Mouse (Mus musculus) activated CD4-positive, CD25-positive, alpha-beta regulatory T cell (primary cell): ENCODE results near the gene Tmem212. TPM values are rescaled to one million over a fixed set of nuclear protein-coding genes. Genes with fewer than 3 reads are reported as not detected.

Experiments
- polyA plus RNA-seq, 2 experiments: library from polyadenylated mRNA; unstranded; fragments of 100-300 nt; shearing (Covaris generic); gene quantifications; one replicate each; pipeline ENCODE4 v1.2.1; 2017

Tmem212 gene
- polyA plus RNA-seq: not detected

GRCm38 (mm10) chr3:27896318-27896892 lies at the start of gene Tmem212:
TSS of gene Tmem212 (minus strand) at chr3:27896368.

DNA sequence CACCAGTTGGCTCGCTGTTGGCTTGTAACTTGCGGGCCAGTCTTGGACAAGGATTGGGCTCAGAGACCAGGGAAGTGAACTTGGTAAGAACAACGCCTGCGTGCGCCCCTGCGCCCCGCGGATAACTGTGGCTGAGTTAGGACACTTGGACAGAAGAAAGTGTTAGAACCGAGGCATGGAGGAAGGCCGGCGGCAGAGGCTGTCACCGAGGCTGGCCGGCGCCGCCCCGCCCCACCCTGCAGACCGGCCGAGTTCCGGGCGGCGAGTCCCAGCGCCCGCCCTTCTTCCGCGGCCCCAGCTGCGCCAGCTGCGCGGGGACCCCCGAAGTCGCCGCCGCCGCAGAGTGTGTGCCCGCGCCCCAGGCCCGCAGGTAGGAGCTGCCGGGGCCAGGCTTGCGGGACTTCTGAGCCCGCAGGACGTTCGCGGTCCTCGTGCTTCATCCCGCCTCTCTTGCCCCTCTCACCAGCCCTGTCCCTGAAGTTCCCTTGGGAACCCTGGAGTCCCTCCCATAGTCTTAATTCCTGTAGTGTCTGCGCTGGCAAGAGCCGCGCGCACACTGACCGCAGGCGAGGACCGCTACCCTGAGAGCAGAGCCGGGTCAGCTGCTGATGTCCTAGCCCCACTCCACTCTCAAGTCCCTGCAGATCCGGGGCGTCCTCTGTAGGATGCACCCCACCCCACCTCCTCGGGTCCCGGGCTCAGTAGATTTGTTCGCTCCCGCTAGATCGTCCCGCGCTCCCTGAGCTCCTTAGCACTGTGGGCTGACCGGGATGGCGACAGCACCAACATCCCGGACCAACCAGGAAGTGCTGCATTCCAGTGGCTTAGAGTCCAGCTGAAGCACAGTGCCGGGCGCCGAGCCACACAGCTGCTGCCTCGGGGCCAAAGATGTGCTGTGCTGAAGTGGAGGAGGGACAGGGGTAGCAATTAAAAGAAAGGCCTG lies 42.5 kb upstream of the Tmem212 start, which contains the start of gene Pld1:
Pld1 (plus strand) TSS at position 315 of the 943 bp plus-strand sequence.

Other genes with a start within 250 kb of the Tmem212 start
- gene Fndc3b, start 185.1 kb downstream of the Tmem212 start, polyA plus RNA-seq: 1 to 10 TPM in 1 of 2 experiments, under 1 TPM in 1; 0.57 to 1.1 TPM
- under 1 TPM; 0.21 to 0.70 TPM for gene Pld1, start 42.3 kb upstream of the Tmem212 start, polyA plus RNA-seq